8 mouse cellular contexts compared by ENCODE assay signal in genomic region chr9:72702075-72702474, GRCm38 (mm10). TPM values are rescaled to one million over a fixed set of nuclear protein-coding genes. Genes with fewer than 3 reads are reported as not detected.
A peak's percentile ranks its signal among the peaks of the same experiment; 100 is the strongest.
DNase-seq lines count a peak whose midpoint lies in the region; ATAC-seq and TF ChIP-seq lines count a peak whose summit lies in the region.

No protein-coding gene starts in this region.

- intact Hi-C loops in heart, postnatal 14 days (cut with DNase I) = no loop called here
- intact Hi-C loops in left cerebral cortex, postnatal 36 days (cut with DNase I) = no loop called here

- no peak overlapping the region for H3K4me3 ChIP-seq in hindbrain, postnatal 0 days (ENCODE audit: low read length)
- H3K4me3 ChIP-seq in hindbrain, embryonic 14.5 days (replicated peaks; ENCODE audit: low read length) = no peak overlapping the region
- H3K4me3 ChIP-seq in neural tube, embryonic 15.5 days (replicated peaks) = no peak overlapping the region

- no peak overlapping the region for H3K4me2 ChIP-seq in hindbrain, postnatal 0 days (ENCODE audit: low read depth, low read length)
- H3K4me2 ChIP-seq in hindbrain, embryonic 14.5 days (replicated peaks) = no peak overlapping the region
- no peak overlapping the region for H3K4me2 ChIP-seq in neural tube, embryonic 15.5 days

- no peaks in the 10 kb centered on the region for H3K27me3 ChIP-seq in hindbrain, postnatal 0 days (ENCODE audit: insufficient read depth, low read length)
- no peaks in the 10 kb centered on the region for H3K27me3 ChIP-seq in hindbrain, embryonic 14.5 days (ENCODE audit: control insufficient read depth, insufficient read depth, low read length)
- no peaks in the 10 kb centered on the region for H3K27me3 ChIP-seq in neural tube, embryonic 15.5 days (replicated peaks)

- H3K4me1 ChIP-seq in hindbrain, postnatal 0 days (ENCODE audit: insufficient read depth, low read length) = peaks cover 6% of the 10 kb centered on the region; the same call in 1 of the 2 replicates
- peaks cover 15% of the 10 kb centered on the region; the same call in 1 of the 2 replicates for H3K4me1 ChIP-seq in hindbrain, embryonic 14.5 days (replicated peaks; ENCODE audit: control insufficient read depth, insufficient read depth, low read length)
- H3K4me1 ChIP-seq in neural tube, embryonic 15.5 days = peaks cover 35% of the 10 kb centered on the region

- ATAC-seq in hindbrain, postnatal 0 days = no peak
- ATAC-seq in hindbrain, embryonic 14.5 days (ENCODE audit: low FRiP score) = no peak
- ATAC-seq in neural tube, embryonic 15.5 days (ENCODE audit: low FRiP score) = no peak

- peak; percentile 39 for DNase-seq in hindbrain, postnatal 0 days (ENCODE audit: low spot score)
- DNase-seq in hindbrain, embryonic 14.5 days (ENCODE audit: low spot score) = no peak
- peak; percentile 94 for DNase-seq in Muller cell, postnatal 12 days (ENCODE audit: inconsistent ontology term)
- peak; percentile 46 for DNase-seq in cerebellum, adult 9-11 months
- DNase-seq in heart, postnatal 14 days = peak; percentile 59 to 64
- DNase-seq in left cerebral cortex, postnatal 36 days (ENCODE audit: low spot score in 2 of 2) = no peak
- DNase-seq in left cerebral cortex, adult 11 months (ENCODE audit: low spot score) = no peak

- TF ChIP-seq CTCF in hindbrain, postnatal 0 days (IDR thresholded peaks at IDR 0.05; ENCODE audit: low read depth) = no peak

- H3K9ac ChIP-seq in hindbrain, postnatal 0 days (replicated peaks; ENCODE audit: low read length) = no peak overlapping the region
- no peak overlapping the region for H3K9ac ChIP-seq in hindbrain, embryonic 14.5 days
- no peak overlapping the region for H3K9ac ChIP-seq in neural tube, embryonic 15.5 days (replicated peaks)

- 20% methylated on average over 2 of the region's 2 CpGs for WGBS in hindbrain, postnatal 0 days
- 48% methylated on average over 2 of the region's 2 CpGs for WGBS in hindbrain, embryonic 14.5 days
- WGBS in neural tube, embryonic 15.5 days = 33% methylated on average over 2 of the region's 2 CpGs

- H3K36me3 ChIP-seq in hindbrain, postnatal 0 days (ENCODE audit: insufficient read depth, low read length) = peaks cover 7% of the 10 kb centered on the region
- H3K36me3 ChIP-seq in hindbrain, embryonic 14.5 days (replicated peaks; ENCODE audit: control insufficient read depth, insufficient read depth) = peaks cover 79% of the 10 kb centered on the region
- H3K36me3 ChIP-seq in neural tube, embryonic 15.5 days = peaks cover 32% of the 10 kb centered on the region

- no peaks in the 10 kb centered on the region for H3K9me3 ChIP-seq in hindbrain, postnatal 0 days (ENCODE audit: low read length)
- no peaks in the 10 kb centered on the region for H3K9me3 ChIP-seq in hindbrain, embryonic 14.5 days (ENCODE audit: control insufficient read depth, low read length)
- H3K9me3 ChIP-seq in neural tube, embryonic 15.5 days (replicated peaks) = no peaks in the 10 kb centered on the region

- H3K27ac ChIP-seq in hindbrain, postnatal 0 days = no peak overlapping the region
- H3K27ac ChIP-seq in hindbrain, embryonic 14.5 days = no peak overlapping the region
- no peak overlapping the region for H3K27ac ChIP-seq in neural tube, embryonic 15.5 days (replicated peaks)

RNA-seq across cellular contexts. Expression of gene Nedd4, which starts 39.9 kb away (rescaled TPM):
- total RNA-seq in hindbrain, postnatal 0 days (2014; rRNA removed) = 393 and 416 TPM in 2 replicates
- 340 and 356 TPM in 2 replicates for polyA plus RNA-seq in hindbrain, postnatal 0 days (2015; fragmentation: Nextera tagmentation; extraction: Ambion mirVana)
- 478 and 513 TPM in 2 replicates for polyA plus RNA-seq in hindbrain, embryonic 14.5 days (2014; fragmentation: Nextera tagmentation; extraction: Ambion mirVana)
- 100 to 1,000 TPM; 405 to 416 TPM for total RNA-seq in heart, postnatal 14 days (2021)
- 100 to 1,000 TPM; 259 to 289 TPM for total RNA-seq in left cerebral cortex, postnatal 36 days (2021)
- polyA plus RNA-seq in neural tube, embryonic 15.5 days (2015; fragmentation: Nextera tagmentation; extraction: Ambion mirVana) = 375 and 397 TPM in 2 replicates

Comparison
In these comparisons a context has a peak if more than half of its experiments do, and no peak if none do; other contexts are left out.
1. DNase-seq: peak in hindbrain, postnatal 0 days (single experiment), Muller cell, postnatal 12 days (single experiment), cerebellum, adult 9-11 months (single experiment) and heart, postnatal 14 days (2 of 2); none in hindbrain, embryonic 14.5 days (single experiment), left cerebral cortex, postnatal 36 days (0 of 2) and left cerebral cortex, adult 11 months (single experiment).